21 mouse cellular contexts compared by ENCODE assay signal in genomic region chr7:25410969-25411615, GRCm38 (mm10). TPM values are rescaled to one million over a fixed set of nuclear protein-coding genes. Genes with fewer than 3 reads are reported as not detected.
"Had no signal": no experiment of that assay in that cellular context is flagged by ENCODE, and none has a peak within 500 bp of the region (broad histone marks: within the 10 kb centered on the region; RNA-seq: fewer than 3 reads in every experiment).

No protein-coding gene starts in this region.

- H3K36me3 ChIP-seq: limb, embryonic 15.5 days; liver, embryonic 15.5 days; midbrain, embryonic 13.5 days; neural tube, embryonic 15.5 days had no signal

- H3K4me2 ChIP-seq: limb, embryonic 15.5 days; liver, embryonic 15.5 days; lung, embryonic 14.5 days; midbrain, embryonic 13.5 days; neural tube, embryonic 15.5 days had no signal

- H3K27me3 ChIP-seq: limb, embryonic 15.5 days; liver, embryonic 15.5 days; midbrain, embryonic 13.5 days; neural tube, embryonic 15.5 days had no signal

- ATAC-seq: intestine, postnatal 0 days; midbrain, embryonic 13.5 days had no signal

- H3K4me1 ChIP-seq: limb, embryonic 15.5 days; neural tube, embryonic 15.5 days had no signal

- H3K9me3 ChIP-seq: limb, embryonic 15.5 days; liver, embryonic 15.5 days; midbrain, embryonic 13.5 days; neural tube, embryonic 15.5 days had no signal

- H3K9ac ChIP-seq: limb, embryonic 15.5 days; liver, embryonic 15.5 days; lung, embryonic 14.5 days; midbrain, embryonic 13.5 days; neural tube, embryonic 15.5 days had no signal

- DNase-seq: kidney, adult 8-10 months; kidney, postnatal 36 days; layer of hippocampus, adult 9-11 months; layer of hippocampus, postnatal 36 days; lung, embryonic 14.5 days; lung, postnatal 14 days; thymus, adult 18-20 months; thymus, postnatal 14 days had no signal

- H3K4me3 ChIP-seq: limb, embryonic 15.5 days; liver, embryonic 15.5 days; midbrain, embryonic 13.5 days; myocyte; neural tube, embryonic 15.5 days had no signal

- H3K27ac ChIP-seq: limb, embryonic 15.5 days; liver, embryonic 15.5 days; midbrain, embryonic 13.5 days; neural tube, embryonic 15.5 days had no signal

RNA-seq across cellular contexts. Expression of gene Cxcl17, which starts 1.6 kb away (rescaled TPM):
- total RNA-seq: layer of hippocampus, adult 18-20 months; layer of hippocampus, postnatal 36 days; left cerebral cortex, adult 8-10 months; left cerebral cortex, postnatal 25 days; megakaryocyte-erythroid progenitor cell, adult 5-6 weeks had no signal
- polyA plus RNA-seq: liver, embryonic 15.5 days; lung, embryonic 14.5 days; neural tube, embryonic 11.5 days had no signal

RNA-seq across cellular contexts. Expression of gene Cnfn, which starts 41.6 kb away (rescaled TPM):
- total RNA-seq: layer of hippocampus, adult 18-20 months; layer of hippocampus, postnatal 36 days; left cerebral cortex, adult 8-10 months; left cerebral cortex, postnatal 25 days; megakaryocyte-erythroid progenitor cell, adult 5-6 weeks had no signal
- polyA plus RNA-seq: kidney, embryonic 16.5 days; limb, embryonic 11.5 days; lung, embryonic 14.5 days; myocyte; neural tube, embryonic 11.5 days had no signal
